Mouse (Mus musculus) adrenal gland, postnatal 14 days (tissue): ENCODE measurements around the gene Adgrf5. TPM values are rescaled to one million over a fixed set of nuclear protein-coding genes. Genes with fewer than 3 reads are reported as not detected.
"Not testable (repeated sequence)": the region's sequence is repeated elsewhere in the genome, so short reads cannot be mapped to it uniquely, and the experiment has no call there.

Experiments used
- DNase-seq: peaks from one replicate; pipeline ENCODE4 v3.0.0; 2021; ENCODE audit warnings: mixed read lengths
- total RNA-seq: library from RNA; stranded (reverse); gene quantifications from 2 replicates; pipeline ENCODE4 v1.2.3, GENCODE M21; 2021

Adgrf5 gene
- total RNA-seq, 1 experiment from 2014 or later, result 151 TPM

- DNase-seq, result peak; percentile 79
Observed at GRCm38 (mm10) chr17:43460245-43461181, 100.3 kb downstream of the Adgrf5 start.

- DNase-seq, result no peak
Observed at GRCm38 (mm10) chr17:43470039-43470438, 109.8 kb downstream of the Adgrf5 start.

- no peak for DNase-seq
Observed at GRCm38 (mm10) chr17:43472558-43472957, 112.3 kb downstream of the Adgrf5 start.

- no peak for DNase-seq
Observed at GRCm38 (mm10) chr17:43474775-43475174, 114.5 kb downstream of the Adgrf5 start.

- no peak for DNase-seq
Observed at GRCm38 (mm10) chr17:43477621-43478020, 117.4 kb downstream of the Adgrf5 start.

- no peak for DNase-seq
Observed at GRCm38 (mm10) chr17:43485982-43486381, 125.7 kb downstream of the Adgrf5 start.

- peak; percentile 6 for DNase-seq
Observed at GRCm38 (mm10) chr17:43488439-43489151, 128.3 kb downstream of the Adgrf5 start.

- DNase-seq, result not testable (repeated sequence)
Observed at GRCm38 (mm10) chr17:43490371-43490770, 130.1 kb downstream of the Adgrf5 start.

- no peak for DNase-seq
Observed at GRCm38 (mm10) chr17:43495502-43495901, 135.3 kb downstream of the Adgrf5 start.

GRCm38 (mm10) chr17:43497521-43497920 is 137.3 kb downstream of the Adgrf5 start:
- no peak for DNase-seq

- DNase-seq, result no peak
Observed at GRCm38 (mm10) chr17:43500513-43500912, 140.3 kb downstream of the Adgrf5 start.

GRCm38 (mm10) chr17:43501223-43501622 is 141.0 kb downstream of the Adgrf5 start:
- no peak for DNase-seq

- no peak for DNase-seq
Observed at GRCm38 (mm10) chr17:43501631-43502030, 141.4 kb downstream of the Adgrf5 start.

- DNase-seq, result no peak
Observed at GRCm38 (mm10) chr17:43502592-43502991, 142.3 kb downstream of the Adgrf5 start, which contains the start of gene Mep1a. Gene Mep1a (minus strand): TSS chr17:43502812.

- no peak for DNase-seq
Observed at GRCm38 (mm10) chr17:43503861-43504593, 143.8 kb downstream of the Adgrf5 start.

- no peak for DNase-seq
Observed at GRCm38 (mm10) chr17:43504594-43504934, 144.3 kb downstream of the Adgrf5 start.

Other genes starting within 250 kb of the Adgrf5 start
- gene Adgrf1, start 90.1 kb upstream of the Adgrf5 start, total RNA-seq, result 0.11 and 0.82 TPM in 2 replicates
- 0.15 TPM in 1 of 2 replicates, not detected in the other for gene Mep1a, start 142.4 kb downstream of the Adgrf5 start, total RNA-seq
- not detected in 2 replicates for gene Ankrd66, start 183.2 kb downstream of the Adgrf5 start, total RNA-seq
- gene Pla2g7, start 207.6 kb downstream of the Adgrf5 start, total RNA-seq, result 23.3 and 26.2 TPM in 2 replicates